Mouse (Mus musculus): Measurements from ENCODE around the gene Gm14406. TPM values are rescaled to one million over a fixed set of nuclear protein-coding genes. Genes with fewer than 3 reads are reported as not detected.
"Not testable (repeated sequence)": the region's sequence is repeated elsewhere in the genome, so short reads cannot be mapped to it uniquely, and the experiment has no call there.

Gm14406 gene
- not detected in 2 replicates for polyA plus RNA-seq (2014; fragmentation: Nextera tagmentation; extraction: Ambion mirVana)

GRCm38 (mm10) chr2:177577998-177578397 is at the start of gene Gm14406:
Gene Gm14406 (minus strand): TSS chr2:177578210.
- WGBS = 94% methylated on average over 2 of the region's 2 CpGs
- H3K9ac ChIP-seq; H3K4me3 ChIP-seq (ENCODE audit: low read depth, low read length); H3K27ac ChIP-seq (ENCODE audit: low read depth); H3K4me2 ChIP-seq; ATAC-seq (ENCODE audit: insufficient read depth); H3K9me3 ChIP-seq (ENCODE audit: low read depth, low read length); H3K27me3 ChIP-seq (ENCODE audit: insufficient read depth, low read length); H3K36me3 ChIP-seq (ENCODE audit: insufficient read depth); DNase-seq; H3K4me1 ChIP-seq (ENCODE audit: insufficient read depth): not testable (repeated sequence)

- 60% methylated on average over 1 of the region's 2 CpGs for WGBS
- not testable (repeated sequence) for H3K27me3 ChIP-seq (ENCODE audit: insufficient read depth, low read length); H3K9ac ChIP-seq; H3K4me3 ChIP-seq (ENCODE audit: low read depth, low read length); H3K9me3 ChIP-seq (ENCODE audit: low read depth, low read length); H3K4me1 ChIP-seq (ENCODE audit: insufficient read depth); H3K36me3 ChIP-seq (ENCODE audit: insufficient read depth); H3K27ac ChIP-seq (ENCODE audit: low read depth); H3K4me2 ChIP-seq; ATAC-seq (ENCODE audit: insufficient read depth); DNase-seq
These were observed 2.9 kb downstream of the Gm14406 start for GRCm38 (mm10) chr2:177575141-177575540.

- ATAC-seq (ENCODE audit: insufficient read depth); H3K36me3 ChIP-seq (ENCODE audit: insufficient read depth); H3K27me3 ChIP-seq (ENCODE audit: insufficient read depth, low read length); H3K4me1 ChIP-seq (ENCODE audit: insufficient read depth); H3K9ac ChIP-seq; H3K4me2 ChIP-seq; H3K27ac ChIP-seq (ENCODE audit: low read depth); H3K9me3 ChIP-seq (ENCODE audit: low read depth, low read length); H3K4me3 ChIP-seq (ENCODE audit: low read depth, low read length); DNase-seq: not testable (repeated sequence)
- WGBS = 69% methylated on average over 4 of the region's 4 CpGs
These were observed 18.6 kb downstream of the Gm14406 start for GRCm38 (mm10) chr2:177559365-177559764.

- not testable (repeated sequence) for DNase-seq; H3K4me3 ChIP-seq (ENCODE audit: low read depth, low read length); H3K9ac ChIP-seq; H3K9me3 ChIP-seq (ENCODE audit: low read depth, low read length); H3K27ac ChIP-seq (ENCODE audit: low read depth); H3K4me1 ChIP-seq (ENCODE audit: insufficient read depth); ATAC-seq (ENCODE audit: insufficient read depth); H3K4me2 ChIP-seq; H3K27me3 ChIP-seq (ENCODE audit: insufficient read depth, low read length); H3K36me3 ChIP-seq (ENCODE audit: insufficient read depth)
- WGBS = no CpG with 5 or more reads among the region's 1 CpGs
These were observed 22.7 kb downstream of the Gm14406 start for GRCm38 (mm10) chr2:177555261-177555660.

GRCm38 (mm10) chr2:177537717-177538116 is 40.3 kb downstream of the Gm14406 start:
- H3K4me2 ChIP-seq; H3K27ac ChIP-seq (ENCODE audit: low read depth); H3K9ac ChIP-seq; DNase-seq; H3K27me3 ChIP-seq (ENCODE audit: insufficient read depth, low read length); H3K4me3 ChIP-seq (ENCODE audit: low read depth, low read length); ATAC-seq (ENCODE audit: insufficient read depth); H3K36me3 ChIP-seq (ENCODE audit: insufficient read depth); H3K4me1 ChIP-seq (ENCODE audit: insufficient read depth); H3K9me3 ChIP-seq (ENCODE audit: low read depth, low read length): not testable (repeated sequence)
- WGBS = 73% methylated on average over 5 of the region's 5 CpGs

GRCm38 (mm10) chr2:177537141-177537540 is 40.9 kb downstream of the Gm14406 start:
- H3K27ac ChIP-seq (ENCODE audit: low read depth); H3K4me2 ChIP-seq; H3K4me1 ChIP-seq (ENCODE audit: insufficient read depth); ATAC-seq (ENCODE audit: insufficient read depth); DNase-seq; H3K4me3 ChIP-seq (ENCODE audit: low read depth, low read length); H3K9ac ChIP-seq; H3K9me3 ChIP-seq (ENCODE audit: low read depth, low read length); H3K36me3 ChIP-seq (ENCODE audit: insufficient read depth); H3K27me3 ChIP-seq (ENCODE audit: insufficient read depth, low read length): not testable (repeated sequence)
- 83% methylated on average over 2 of the region's 2 CpGs for WGBS

- no peaks in the 10 kb centered on the region for H3K27me3 ChIP-seq (ENCODE audit: insufficient read depth, low read length)
- no peaks in the 10 kb centered on the region for H3K9me3 ChIP-seq (ENCODE audit: low read depth, low read length)
- H3K27ac ChIP-seq (ENCODE audit: low read depth) = no peak overlapping the region
- ATAC-seq (ENCODE audit: insufficient read depth) (no peak), DNase-seq (no peak)
- H3K4me3 ChIP-seq (ENCODE audit: low read depth, low read length) = no peak overlapping the region
- WGBS = 76% methylated on average over 9 of the region's 9 CpGs
- H3K9ac ChIP-seq = no peak overlapping the region
- H3K4me2 ChIP-seq = no peak overlapping the region
- no peak for TF ChIP-seq CTCF (IDR thresholded peaks at IDR 0.05; ENCODE audit: low read depth)
- no peaks in the 10 kb centered on the region for H3K36me3 ChIP-seq (ENCODE audit: insufficient read depth)
- no peaks in the 10 kb centered on the region for H3K4me1 ChIP-seq (ENCODE audit: insufficient read depth)
These were observed 42.1 kb downstream of the Gm14406 start for GRCm38 (mm10) chr2:177535876-177536275.

- not testable (repeated sequence) for H3K4me3 ChIP-seq (ENCODE audit: low read depth, low read length); ATAC-seq (ENCODE audit: insufficient read depth); H3K9me3 ChIP-seq (ENCODE audit: low read depth, low read length); H3K27me3 ChIP-seq (ENCODE audit: insufficient read depth, low read length); H3K4me2 ChIP-seq; DNase-seq; H3K9ac ChIP-seq; H3K27ac ChIP-seq (ENCODE audit: low read depth); H3K4me1 ChIP-seq (ENCODE audit: insufficient read depth); H3K36me3 ChIP-seq (ENCODE audit: insufficient read depth)
- 92% methylated on average over 16 of the region's 16 CpGs for WGBS
These were observed 53.8 kb downstream of the Gm14406 start for GRCm38 (mm10) chr2:177524171-177524570.

GRCm38 (mm10) chr2:177523674-177524073 is 54.3 kb downstream of the Gm14406 start:
- H3K9me3 ChIP-seq (ENCODE audit: low read depth, low read length); DNase-seq; H3K27ac ChIP-seq (ENCODE audit: low read depth); H3K9ac ChIP-seq; H3K36me3 ChIP-seq (ENCODE audit: insufficient read depth); H3K27me3 ChIP-seq (ENCODE audit: insufficient read depth, low read length); H3K4me1 ChIP-seq (ENCODE audit: insufficient read depth); ATAC-seq (ENCODE audit: insufficient read depth); H3K4me2 ChIP-seq; H3K4me3 ChIP-seq (ENCODE audit: low read depth, low read length): not testable (repeated sequence)
- WGBS = 83% methylated on average over 6 of the region's 6 CpGs
